In the genomic region with DNA sequence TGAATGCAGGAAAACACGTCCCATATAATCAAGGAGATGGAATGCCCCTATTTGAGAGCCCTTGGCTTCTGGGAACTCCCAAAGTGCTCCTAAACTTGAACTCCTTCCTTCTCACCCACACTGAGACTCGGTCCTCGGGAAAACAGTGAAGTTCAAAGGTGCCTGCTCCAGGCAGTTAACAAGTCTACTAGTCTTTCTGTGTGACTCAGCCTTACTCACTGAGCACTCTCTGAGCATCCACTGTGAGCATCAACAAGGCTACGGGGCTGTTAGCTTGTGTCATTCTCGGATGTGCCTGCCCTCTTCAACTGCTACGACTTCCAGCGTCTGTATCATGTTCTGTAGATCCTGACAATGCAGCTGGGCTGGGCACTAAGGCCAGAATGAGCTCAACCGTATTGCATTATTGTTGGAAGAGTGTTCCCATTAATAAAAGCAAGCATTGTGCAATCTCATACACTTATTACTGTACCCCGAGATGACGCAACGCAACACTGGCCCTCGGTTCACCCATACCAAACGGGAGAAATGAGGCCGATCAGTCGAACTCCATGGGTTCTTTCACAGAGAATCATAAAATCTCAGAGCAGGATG, we compare ENCODE assay signal across 12 mouse cellular contexts.
DNase-seq lines count a peak whose midpoint lies in the region; ATAC-seq lines count a peak whose summit lies in the region.
"Had no signal": no experiment of that assay in that cellular context is flagged by ENCODE, and none has a peak within 500 bp of the region (broad histone marks: within the 10 kb centered on the region; RNA-seq: fewer than 3 reads in every experiment).

No protein-coding gene starts in this region.

- ATAC-seq in granulocyte monocyte progenitor cell, adult 5-6 weeks (replicated peaks; ENCODE audit: poor library complexity, severe bottlenecking), result peak; percentile 95
- ATAC-seq: midbrain, embryonic 15.5 days had no signal

- DNase-seq in 3134 (ENCODE audit: extremely low read depth, insufficient read length, low spot score), result peak; percentile 61
- DNase-seq in NIH3T3 (ENCODE audit: low read depth), result peak; percentile 85
- peak; percentile 25 to 35 for DNase-seq in lung, postnatal 4 days
- no peak for DNase-seq in right cerebral cortex, postnatal 14 days
- DNase-seq in yolk sac, embryonic 10.5 days (ENCODE audit: low spot score), result no peak
- no peak for DNase-seq in layer of hippocampus, adult 9-11 months
- DNase-seq: cerebellum, adult 9-10 months; kidney, adult 2 months; left cerebral cortex, postnatal 4 days; thymus, postnatal 14 days had no signal

Comparison
In these comparisons a context has a peak if more than half of its experiments do, and no peak if none do; other contexts are left out.
1. DNase-seq: peak in 3134 (single experiment), NIH3T3 (single experiment) and lung, postnatal 4 days (2 of 2); none in right cerebral cortex, postnatal 14 days (single experiment), yolk sac, embryonic 10.5 days (single experiment) and layer of hippocampus, adult 9-11 months (single experiment).